Mouse (Mus musculus) megakaryocyte-erythroid progenitor cell, adult 5-6 weeks (primary cell): ENCODE results near the gene Cox8a. TPM values are rescaled to one million over a fixed set of nuclear protein-coding genes. Genes with fewer than 3 reads are reported as not detected.

Source experiments
- ATAC-seq: replicated peaks from 2 replicates; pipeline ENCODE4 v1.8.0; 2016; ENCODE audit warnings: mild to moderate bottlenecking, inconsistent platforms; ENCODE audit not compliant: severe bottlenecking, poor library complexity, low FRiP score, low TSS enrichment
- total RNA-seq, 2 experiments: library from RNA; stranded (forward) in 1 of 2; stranded (reverse) in 1 of 2; fragments of 200-1000, 215-1000 nt in 1 of 2; fragments of >200 nt in 1 of 2; fragmentation: Nextera tagmentation in 1 of 2; gene quantifications; 2 replicates each; pipeline ENCODE4 v1.2.3; 2014 to 2017

Gene Cox8a
- total RNA-seq, 2 experiments from 2014 or later: 680 to 822 TPM

GRCm38 (mm10) chr19:7191639-7192038 lies 25.8 kb downstream of the Cox8a start:
- ATAC-seq: no peak

GRCm38 (mm10) chr19:7190986-7191385 lies 26.4 kb downstream of the Cox8a start:
- no peak for ATAC-seq

GRCm38 (mm10) chr19:7189026-7189425 lies 28.4 kb downstream of the Cox8a start:
- no peak for ATAC-seq

GRCm38 (mm10) chr19:7187157-7187556 lies 30.3 kb downstream of the Cox8a start:
- ATAC-seq: no peak

GRCm38 (mm10) chr19:7185715-7186291 lies 31.6 kb downstream of the Cox8a start:
- no peak for ATAC-seq

GRCm38 (mm10) chr19:7185059-7185458 lies 32.4 kb downstream of the Cox8a start:
- no peak for ATAC-seq

GRCm38 (mm10) chr19:7183419-7183818 lies 34.0 kb downstream of the Cox8a start:
- no peak for ATAC-seq

- ATAC-seq: peak; percentile 77
Observed at GRCm38 (mm10) chr19:7182273-7182949, 35.0 kb downstream of the Cox8a start.

DNA sequence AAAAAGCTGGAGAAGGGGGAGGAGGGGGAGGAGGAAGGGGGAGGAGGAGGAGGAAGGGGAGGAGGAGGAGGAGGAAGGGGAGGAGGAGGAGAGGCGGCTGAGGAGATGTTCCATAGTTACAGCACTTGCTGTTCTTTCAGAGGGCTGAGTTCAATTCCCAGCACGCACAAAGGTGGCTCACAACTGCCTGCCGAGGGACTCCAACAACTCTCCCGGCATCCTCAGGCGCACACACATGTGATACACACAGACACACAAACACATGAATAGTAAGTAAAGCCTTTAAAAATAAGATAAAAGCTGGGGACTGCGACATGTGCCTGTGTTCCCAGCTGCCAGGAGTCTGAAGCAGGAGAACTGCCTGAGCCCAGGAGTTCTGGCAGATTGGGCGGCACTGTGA lies 35.9 kb downstream of the Cox8a start:
- ATAC-seq: 0 out of 2 replicates have a peak, but pooled peaks have one; percentile 14

DNA sequence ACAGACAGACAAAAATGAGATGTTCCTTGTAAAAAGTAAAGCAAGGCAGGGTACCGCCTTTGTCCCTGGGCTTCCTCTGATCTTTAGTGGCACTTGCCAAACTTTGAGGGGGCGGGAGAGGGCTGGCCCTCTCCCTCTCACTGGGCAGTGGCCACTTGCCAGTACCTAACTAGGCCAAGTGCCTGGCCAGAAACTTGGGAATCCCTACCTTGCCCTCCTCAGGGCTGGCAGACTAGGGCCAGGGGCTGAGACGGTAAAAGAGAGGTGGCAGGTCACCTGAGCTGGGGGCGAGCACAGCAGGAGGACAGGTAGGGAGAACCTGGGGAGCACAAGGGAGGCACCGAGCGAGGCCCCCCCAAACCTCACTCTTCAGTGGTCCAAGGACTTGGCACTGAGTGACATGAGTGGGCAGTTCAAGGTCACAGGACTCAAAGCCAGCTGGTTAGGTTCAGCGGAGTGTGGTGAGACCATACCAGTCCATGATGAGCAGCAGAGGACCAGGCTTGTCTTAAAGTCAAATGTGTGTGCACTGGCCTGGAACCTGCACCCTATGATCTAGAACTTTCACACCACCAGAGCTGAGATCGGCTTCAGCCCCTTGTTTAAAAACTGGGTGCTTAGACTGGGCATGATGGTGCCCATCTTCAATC lies 36.5 kb downstream of the Cox8a start:
- no peak for ATAC-seq

- ATAC-seq: no peak
Observed at GRCm38 (mm10) chr19:7178841-7179452, 38.5 kb downstream of the Cox8a start.

DNA sequence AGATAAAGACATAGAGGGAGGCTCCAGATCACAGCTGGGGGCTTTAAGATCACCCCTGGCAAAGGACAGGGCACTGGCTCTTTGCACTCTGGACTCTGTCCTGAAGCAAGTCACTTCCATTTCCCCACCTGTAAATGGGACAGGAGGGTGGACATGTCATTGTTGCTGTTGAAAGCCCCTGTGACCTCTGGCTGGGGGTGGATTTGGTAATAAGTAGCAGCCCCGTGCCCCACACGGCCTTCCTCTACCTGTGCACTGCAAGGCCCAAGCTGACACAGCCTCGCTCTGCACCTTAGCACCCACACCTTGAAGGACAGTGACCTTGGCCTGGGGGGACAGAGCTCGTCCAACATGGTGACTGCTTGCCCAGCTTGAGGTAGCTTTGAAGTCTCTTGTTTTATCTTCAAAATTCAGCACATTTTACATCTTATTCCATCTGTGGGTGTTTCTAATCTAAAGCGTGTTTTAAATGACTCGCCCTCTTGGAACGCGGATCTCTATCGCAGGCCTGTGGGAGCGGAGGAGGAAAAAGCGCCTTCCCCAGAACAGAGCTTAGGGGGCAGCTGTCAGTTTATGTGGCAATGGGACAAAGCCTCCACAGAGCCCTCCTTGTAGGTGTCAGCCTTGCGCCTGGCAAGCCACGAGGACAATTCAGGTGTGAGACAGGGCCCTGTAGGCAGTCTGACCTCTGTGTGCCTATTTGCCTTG lies 39.5 kb downstream of the Cox8a start:
- ATAC-seq: no peak

DNA sequence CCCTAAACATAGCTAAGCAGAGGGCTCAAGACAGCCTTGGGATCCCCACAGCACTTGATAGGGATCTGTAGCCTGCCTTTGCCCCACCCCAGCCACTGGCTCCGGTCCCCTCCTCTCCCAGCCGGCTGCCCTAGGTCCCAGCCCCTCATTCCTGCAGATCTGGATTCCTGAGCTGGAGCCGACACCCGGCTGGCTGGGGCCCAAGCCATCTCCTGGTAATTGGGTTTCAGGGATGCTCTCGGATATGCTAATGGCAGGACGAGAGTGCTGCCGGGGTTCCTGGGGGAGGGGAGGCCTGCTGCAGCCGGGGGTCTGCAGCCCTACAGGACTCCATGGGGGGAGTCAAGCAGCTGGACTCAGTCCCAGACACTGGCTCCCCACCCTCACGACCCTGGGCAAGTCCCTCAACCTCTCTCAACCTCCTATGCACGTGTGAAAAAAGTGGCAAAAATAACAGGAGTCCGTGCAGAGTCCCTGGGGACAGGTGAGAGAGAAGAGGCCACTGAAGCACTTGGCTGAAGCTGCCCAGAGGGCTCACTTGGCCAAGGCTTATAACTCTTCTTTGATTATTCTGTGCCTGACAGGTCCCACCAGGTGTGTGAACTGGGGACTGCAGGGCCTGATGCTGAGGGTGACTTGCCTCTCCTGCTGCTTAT lies 41.2 kb downstream of the Cox8a start:
- no peak for ATAC-seq

- ATAC-seq: 0 out of 2 replicates have a peak, but pooled peaks have one; percentile 16
Observed at GRCm38 (mm10) chr19:7172051-7172866, 45.2 kb downstream of the Cox8a start.

GRCm38 (mm10) chr19:7171447-7171846 lies 46.0 kb downstream of the Cox8a start:
- ATAC-seq: 0 out of 2 replicates have a peak, but pooled peaks have one; percentile 23

- ATAC-seq: no peak
Observed at GRCm38 (mm10) chr19:7170916-7171315, 46.5 kb downstream of the Cox8a start.

- ATAC-seq: no peak
Observed at GRCm38 (mm10) chr19:7168423-7168822, 49.0 kb downstream of the Cox8a start.

- no peak for ATAC-seq
Observed at GRCm38 (mm10) chr19:7166767-7167166, 50.6 kb downstream of the Cox8a start.
